Comparison of ENCODE assay signal across 1 mouse cellular context in the genomic region with DNA sequence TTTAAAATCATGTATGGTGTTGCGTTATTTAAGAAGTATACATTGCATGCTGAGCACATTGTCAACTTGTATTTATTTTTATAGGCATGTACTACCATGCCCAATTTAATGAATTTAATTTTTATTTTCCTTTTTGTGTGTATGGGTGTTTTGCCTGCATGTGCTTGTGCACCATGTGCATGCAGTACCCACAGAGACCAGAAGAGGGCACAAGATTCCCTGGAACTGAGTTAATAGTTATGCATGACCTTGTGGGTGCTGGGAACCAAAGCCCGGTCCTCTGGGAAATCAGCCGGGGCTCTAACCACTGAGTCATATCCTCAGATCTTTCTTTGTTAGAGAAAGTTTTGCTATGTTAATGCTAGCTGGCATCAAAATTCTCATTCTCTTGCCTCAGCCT.
TF ChIP-seq lines count a peak whose summit lies in the region.

No protein-coding gene starts in this region.

TF ChIP-seq in MEL, 35 proteins besides CTCF, POLR2A, EP300 and RAD21:
- no peak for TF ChIP-seq HCFC1 (IDR thresholded peaks at IDR 0.05; ENCODE audit: low read depth, low read length)
- TF ChIP-seq NRF1 (IDR thresholded peaks at IDR 0.05; ENCODE audit: insufficient read depth, low read depth, low read length, poor library complexity, severe bottlenecking): no peak
- TF ChIP-seq USF1 (IDR thresholded peaks at IDR 0.05; ENCODE audit: low read depth, low read length): no peak
- TF ChIP-seq SMC3 (IDR thresholded peaks at IDR 0.05; ENCODE audit: low read depth, low read length): peak; percentile 38
- TF ChIP-seq KAT2A (conservative IDR thresholded peaks at IDR 0.05; ENCODE audit: low read depth, low read length): no peak
- no peak for TF ChIP-seq MYB (IDR thresholded peaks at IDR 0.05; ENCODE audit: low read depth, low read length)
